Mouse (Mus musculus) heart, postnatal 0 days (tissue): ENCODE measurements around the gene Gm10912.
"Not testable (repeated sequence)": the region's sequence is repeated elsewhere in the genome, so short reads cannot be mapped to it uniquely, and the experiment has no call there.

ENCODE experiments used
- CTCF ChIP-seq: IDR thresholded peaks from 2 replicates; pipeline ENCODE4 v1.5.1; 2016; ENCODE audit warnings: antibody characterized with exemption, control low read depth, low read depth
- EP300 ChIP-seq: IDR thresholded peaks from 2 replicates; pipeline ENCODE4 v1.6.1; 2016; ENCODE audit warnings: antibody characterized with exemption, low read depth

DNA sequence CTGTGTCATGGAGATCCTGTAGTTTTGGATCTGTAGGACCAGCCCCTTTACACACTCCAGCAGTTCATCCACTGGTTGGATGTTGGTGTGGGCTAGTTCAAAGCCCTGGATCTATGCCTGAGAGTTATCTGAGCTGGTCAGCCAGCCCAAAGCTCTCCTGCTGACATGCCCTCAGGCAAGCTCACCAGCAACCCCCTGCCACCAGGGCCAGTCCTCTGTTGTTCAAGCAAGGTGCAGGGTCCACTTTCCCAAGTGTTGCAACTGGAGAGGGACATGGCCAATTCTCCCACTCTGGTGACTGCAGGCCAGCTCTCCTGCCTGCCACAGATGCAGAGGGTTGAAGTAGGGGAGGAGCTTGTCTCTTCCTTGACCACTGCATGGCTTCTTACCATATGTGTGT is 47.9 kb downstream of the Gm10912 start:
- not testable (repeated sequence) for TF ChIP-seq CTCF, EP300
